Mouse (Mus musculus): Measurements from ENCODE around the gene Gm20388. TPM values are rescaled to one million over a fixed set of nuclear protein-coding genes. Genes with fewer than 3 reads are reported as not detected.

Gene Gm20388
- polyA plus RNA-seq, 1 experiment from 2014 or later = 2.5 TPM

GRCm38 (mm10) chr8:124235536-124235935, 4324.9 kb downstream of the Gm20388 start:
- no peaks in the 10 kb centered on the region for H3K9me3 ChIP-seq (replicated peaks)
- H3K4me1 ChIP-seq = peaks cover 62% of the 10 kb centered on the region
- 94% methylated on average over 4 of the region's 4 CpGs for WGBS
- peaks cover 2% of the 10 kb centered on the region; the same call in 1 of the 2 replicates for H3K36me3 ChIP-seq
- no peak overlapping the region for H3K27ac ChIP-seq
- no peak overlapping the region for H3K4me3 ChIP-seq
- H3K27me3 ChIP-seq (ENCODE audit: low read depth, poor library complexity, severe bottlenecking) = 0 out of 2 replicates have a peak, but pooled peaks cover 3% of the 10 kb centered on the region
- no peak for DNase-seq (ENCODE audit: low spot score)

- Histone ChIP-seq H3K4me3 (no peak overlapping the region), H3K36me3 (peaks cover 18% of the 10 kb centered on the region), H3K27me3 (ENCODE audit: low read depth, poor library complexity, severe bottlenecking) (no peaks in the 10 kb centered on the region), H3K4me1 (peaks cover 39% of the 10 kb centered on the region), H3K27ac (no peak overlapping the region), H3K9me3 (replicated peaks) (no peaks in the 10 kb centered on the region)
- DNase-seq (ENCODE audit: low spot score) = no peak
- 76% methylated on average over 6 of the region's 6 CpGs for WGBS
Measured at GRCm38 (mm10) chr8:124239350-124239749, 4328.7 kb downstream of the Gm20388 start.

DNA sequence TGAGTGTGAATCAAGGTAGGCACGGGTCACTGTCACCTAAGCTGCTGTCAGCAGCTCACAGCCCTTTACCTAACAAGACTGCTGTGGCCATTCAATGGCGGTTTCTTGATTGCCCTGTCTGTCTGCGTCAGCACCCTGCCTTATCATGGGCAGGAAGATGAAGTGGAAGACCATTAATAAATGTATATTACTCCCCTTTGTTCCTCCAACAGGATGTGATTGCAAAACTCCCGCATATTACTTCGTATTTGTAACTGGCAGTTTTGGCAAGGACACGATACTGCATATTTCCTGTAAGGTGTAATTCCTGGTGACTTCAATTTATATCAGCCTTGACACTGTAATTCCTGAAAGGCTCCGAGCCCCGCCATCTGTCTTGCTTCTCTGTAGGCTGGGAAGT, 4330.3 kb downstream of the Gm20388 start:
- 52% methylated on average over 8 of the region's 8 CpGs for WGBS
- H3K9me3 ChIP-seq (replicated peaks) = no peaks in the 10 kb centered on the region
- peaks cover 29% of the 10 kb centered on the region for H3K4me1 ChIP-seq
- H3K27ac ChIP-seq = no peak overlapping the region
- no peak for DNase-seq (ENCODE audit: low spot score)
- H3K36me3 ChIP-seq = peaks cover 32% of the 10 kb centered on the region
- no peak overlapping the region for H3K4me3 ChIP-seq
- H3K27me3 ChIP-seq (ENCODE audit: low read depth, poor library complexity, severe bottlenecking) = no peaks in the 10 kb centered on the region

DNA sequence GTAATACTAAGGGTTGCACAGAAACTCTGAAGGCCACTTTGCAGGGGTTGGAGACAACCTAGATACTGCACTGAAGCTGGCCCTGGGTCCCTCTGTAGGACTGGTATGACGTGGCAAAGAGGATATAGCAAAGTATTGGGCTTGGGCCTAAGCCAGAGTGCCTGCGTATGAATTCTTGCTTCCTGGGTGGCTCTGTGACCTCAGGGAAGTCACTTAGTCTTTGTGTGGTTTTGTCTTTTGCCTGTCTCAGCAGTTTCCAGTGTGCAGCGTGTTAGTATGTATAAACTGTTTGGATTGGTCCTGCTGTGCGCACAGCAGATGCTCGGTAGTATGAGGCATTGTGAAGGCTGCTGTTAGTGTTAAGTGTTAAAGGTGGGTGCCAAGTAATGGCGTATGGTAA, 4331.6 kb downstream of the Gm20388 start:
- no peak for DNase-seq (ENCODE audit: low spot score)
- H3K4me1 ChIP-seq = peaks cover 26% of the 10 kb centered on the region
- no peak overlapping the region for H3K27ac ChIP-seq
- WGBS = 95% methylated on average over 6 of the region's 6 CpGs
- no peak overlapping the region for H3K4me3 ChIP-seq
- H3K36me3 ChIP-seq = peaks cover 44% of the 10 kb centered on the region
- H3K27me3 ChIP-seq (ENCODE audit: low read depth, poor library complexity, severe bottlenecking) = no peaks in the 10 kb centered on the region
- no peaks in the 10 kb centered on the region for H3K9me3 ChIP-seq (replicated peaks)

GRCm38 (mm10) chr8:124242913-124243312, 4332.3 kb downstream of the Gm20388 start:
- H3K36me3 ChIP-seq = peaks cover 49% of the 10 kb centered on the region

DNA sequence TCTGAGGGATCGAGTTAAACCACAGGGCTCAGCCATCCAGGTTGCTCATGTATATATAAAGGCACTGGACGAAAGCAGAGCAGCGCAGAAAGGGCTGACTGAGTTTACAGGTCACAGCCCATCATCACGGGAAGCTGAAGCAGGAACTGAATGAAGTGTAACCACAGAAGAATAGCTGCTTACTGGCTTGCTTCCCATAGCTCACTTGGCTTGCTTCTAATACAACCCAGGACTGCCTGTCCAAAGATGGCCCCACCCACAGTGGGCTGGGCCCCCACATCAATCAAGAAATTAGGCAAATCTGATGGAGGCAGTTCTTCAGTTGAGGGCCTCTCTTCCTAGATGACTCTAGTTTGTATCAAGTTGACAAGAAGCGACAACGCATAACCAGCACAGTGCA, 4336.9 kb downstream of the Gm20388 start:
- Histone ChIP-seq H3K27me3 (ENCODE audit: low read depth, poor library complexity, severe bottlenecking) (no peaks in the 10 kb centered on the region), H3K9me3 (replicated peaks) (no peaks in the 10 kb centered on the region), H3K4me3 (no peak overlapping the region), H3K4me1 (peaks cover 16% of the 10 kb centered on the region), H3K36me3 (peaks cover 50% of the 10 kb centered on the region), H3K27ac (no peak overlapping the region)
- no peak for DNase-seq (ENCODE audit: low spot score)
- WGBS = 93% methylated on average over 6 of the region's 6 CpGs

More at GRCm38 (mm10) chr8:124242913-124243312, 4332.3 kb downstream of the Gm20388 start:
- H3K4me1 ChIP-seq = peaks cover 26% of the 10 kb centered on the region
- H3K27ac ChIP-seq = no peak overlapping the region
- WGBS = 95% methylated on average over 5 of the region's 5 CpGs
- DNase-seq (ENCODE audit: low spot score) = no peak
- no peaks in the 10 kb centered on the region for H3K9me3 ChIP-seq (replicated peaks)
- no peaks in the 10 kb centered on the region for H3K27me3 ChIP-seq (ENCODE audit: low read depth, poor library complexity, severe bottlenecking)
- H3K4me3 ChIP-seq = no peak overlapping the region

DNA sequence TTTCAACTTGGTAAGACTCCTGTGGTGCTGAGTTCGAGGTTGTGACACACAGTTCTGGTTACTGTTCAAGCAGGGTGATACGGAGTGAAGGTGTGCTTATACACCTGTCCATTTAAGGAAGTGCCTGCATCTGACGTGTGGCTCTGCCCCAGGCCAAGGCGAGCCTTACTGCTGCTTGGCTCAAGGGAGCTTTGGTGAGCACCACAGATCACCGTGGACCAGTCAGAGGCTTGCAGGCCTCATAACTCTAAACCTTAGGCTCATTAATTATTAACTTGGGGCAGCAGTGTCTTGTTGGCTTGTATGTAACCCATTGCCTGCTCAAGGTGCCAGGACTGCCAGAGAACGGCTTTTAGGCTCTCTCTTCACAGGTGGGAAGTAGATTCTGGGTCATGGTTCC, 4338.0 kb downstream of the Gm20388 start:
- no peak for DNase-seq (ENCODE audit: low spot score)
- Histone ChIP-seq H3K9me3 (replicated peaks) (no peaks in the 10 kb centered on the region), H3K27ac (no peak overlapping the region), H3K36me3 (peaks cover 41% of the 10 kb centered on the region), H3K4me1 (peaks cover 22% of the 10 kb centered on the region), H3K4me3 (no peak overlapping the region), H3K27me3 (ENCODE audit: low read depth, poor library complexity, severe bottlenecking) (no peaks in the 10 kb centered on the region)
- WGBS = 93% methylated on average over 6 of the region's 6 CpGs

DNA sequence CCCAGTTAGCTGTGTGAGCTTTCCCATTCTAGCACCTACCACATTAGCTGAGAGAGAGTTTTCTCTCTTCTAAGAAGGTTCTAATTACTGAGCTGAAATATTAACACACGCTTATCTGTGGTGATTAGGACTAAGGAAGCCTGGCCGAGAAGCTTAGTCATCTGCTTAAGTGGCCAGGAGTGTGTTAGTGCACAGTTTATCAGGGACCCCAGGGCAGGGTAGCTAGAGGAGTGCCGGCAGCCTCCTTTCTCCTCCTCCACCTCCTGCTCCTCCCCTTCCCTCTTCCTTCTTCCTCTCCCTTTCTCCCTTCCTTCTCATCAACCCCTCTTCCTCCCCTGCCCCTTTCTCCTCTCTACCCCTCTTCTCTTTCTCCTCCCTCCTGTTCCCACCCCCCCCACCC, 4339.6 kb downstream of the Gm20388 start:
- H3K4me3 ChIP-seq = no peak overlapping the region
- DNase-seq (ENCODE audit: low spot score) = no peak
- H3K4me1 ChIP-seq = peaks cover 26% of the 10 kb centered on the region
- H3K27me3 ChIP-seq (ENCODE audit: low read depth, poor library complexity, severe bottlenecking) = no peaks in the 10 kb centered on the region
- 33% methylated on average over 3 of the region's 3 CpGs for WGBS
- H3K9me3 ChIP-seq (replicated peaks) = no peaks in the 10 kb centered on the region
- peak overlapping the region; percentile 73 for H3K27ac ChIP-seq
- H3K36me3 ChIP-seq = peaks cover 28% of the 10 kb centered on the region

DNA sequence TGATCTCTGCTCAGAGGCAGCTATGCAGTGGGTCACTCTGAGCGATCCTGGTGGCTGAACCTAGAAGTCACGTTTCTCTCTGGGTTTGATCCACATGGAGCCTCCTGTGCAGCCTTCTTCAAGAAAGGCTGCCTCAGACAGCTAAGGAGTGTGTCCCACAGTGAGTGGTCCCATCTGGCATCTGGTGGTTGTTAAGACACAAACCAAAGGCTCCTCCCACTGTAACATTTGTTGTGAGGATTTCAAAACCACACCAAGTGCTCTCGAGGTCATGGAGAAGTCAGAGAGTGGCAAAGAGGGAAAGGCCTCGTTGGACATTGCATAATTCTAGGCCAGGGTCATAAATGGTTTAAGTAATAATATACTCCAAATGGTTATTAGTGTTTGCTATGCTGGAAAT, 4340.1 kb downstream of the Gm20388 start:
- Histone ChIP-seq H3K4me3 (no peak overlapping the region), H3K27ac (peak overlapping the region; percentile 73), H3K27me3 (ENCODE audit: low read depth, poor library complexity, severe bottlenecking) (no peaks in the 10 kb centered on the region), H3K9me3 (replicated peaks) (no peaks in the 10 kb centered on the region), H3K4me1 (peaks cover 26% of the 10 kb centered on the region), H3K36me3 (peaks cover 24% of the 10 kb centered on the region)
- DNase-seq (ENCODE audit: low spot score) = no peak
- WGBS = 10% methylated on average over 4 of the region's 4 CpGs

- Histone ChIP-seq H3K27me3 (ENCODE audit: low read depth, poor library complexity, severe bottlenecking) (no peaks in the 10 kb centered on the region), H3K27ac (no peak overlapping the region), H3K4me3 (no peak overlapping the region), H3K36me3 (peaks cover 9% of the 10 kb centered on the region), H3K9me3 (replicated peaks) (no peaks in the 10 kb centered on the region), H3K4me1 (peaks cover 34% of the 10 kb centered on the region)
- WGBS = 96% methylated on average over 5 of the region's 5 CpGs
- no peak for DNase-seq (ENCODE audit: low spot score)
Measured at GRCm38 (mm10) chr8:124252533-124252950, 4341.9 kb downstream of the Gm20388 start.

GRCm38 (mm10) chr8:124253939-124254338, 4343.3 kb downstream of the Gm20388 start:
- peaks cover 40% of the 10 kb centered on the region for H3K4me1 ChIP-seq
- H3K4me3 ChIP-seq = no peak overlapping the region
- 86% methylated on average over 6 of the region's 6 CpGs for WGBS
- peaks cover 3% of the 10 kb centered on the region; the same call in 1 of the 2 replicates for H3K36me3 ChIP-seq
- no peaks in the 10 kb centered on the region for H3K9me3 ChIP-seq (replicated peaks)
- DNase-seq (ENCODE audit: low spot score) = no peak
- peak overlapping the region; percentile 4; the same call in 1 of the 2 replicates for H3K27ac ChIP-seq
- no peaks in the 10 kb centered on the region for H3K27me3 ChIP-seq (ENCODE audit: low read depth, poor library complexity, severe bottlenecking)

- no peaks in the 10 kb centered on the region for H3K9me3 ChIP-seq (replicated peaks)
- WGBS = 92% methylated on average over 9 of the region's 9 CpGs
- no peak overlapping the region for H3K4me3 ChIP-seq
- H3K36me3 ChIP-seq = peaks cover 3% of the 10 kb centered on the region; the same call in 1 of the 2 replicates
- no peak overlapping the region; the same call in 1 of the 2 replicates for H3K27ac ChIP-seq
- H3K4me1 ChIP-seq = peaks cover 44% of the 10 kb centered on the region
- H3K27me3 ChIP-seq (ENCODE audit: low read depth, poor library complexity, severe bottlenecking) = no peaks in the 10 kb centered on the region
- DNase-seq (ENCODE audit: low spot score) = no peak
Measured at GRCm38 (mm10) chr8:124256841-124257240, 4346.2 kb downstream of the Gm20388 start.

GRCm38 (mm10) chr8:124257363-124257762, 4346.7 kb downstream of the Gm20388 start:
- H3K4me3 ChIP-seq = no peak overlapping the region
- peaks cover 44% of the 10 kb centered on the region for H3K4me1 ChIP-seq
- no peak for DNase-seq (ENCODE audit: low spot score)
- 90% methylated on average over 10 of the region's 10 CpGs for WGBS
- no peak overlapping the region for H3K27ac ChIP-seq
- H3K27me3 ChIP-seq (ENCODE audit: low read depth, poor library complexity, severe bottlenecking) = no peaks in the 10 kb centered on the region
- peaks cover 3% of the 10 kb centered on the region; the same call in 1 of the 2 replicates for H3K36me3 ChIP-seq
- H3K9me3 ChIP-seq (replicated peaks) = no peaks in the 10 kb centered on the region

- Histone ChIP-seq H3K4me3 (no peak overlapping the region), H3K27ac (no peak overlapping the region), H3K9me3 (replicated peaks) (no peaks in the 10 kb centered on the region), H3K27me3 (ENCODE audit: low read depth, poor library complexity, severe bottlenecking) (no peaks in the 10 kb centered on the region), H3K4me1 (peaks cover 50% of the 10 kb centered on the region), H3K36me3 (peaks cover 3% of the 10 kb centered on the region; the same call in 1 of the 2 replicates)
- 84% methylated on average over 4 of the region's 4 CpGs for WGBS
- DNase-seq (ENCODE audit: low spot score) = no peak
Measured at GRCm38 (mm10) chr8:124259146-124259545, 4348.5 kb downstream of the Gm20388 start.
